Mouse (Mus musculus) bone marrow, adult 2 months (tissue): Measurements from ENCODE around the gene Hoxa13.

Source experiments
- CTCF ChIP-seq: fragments of 200-500 bp; IDR thresholded peaks from 2 replicates; pipeline ENCODE4 v1.5.1; 2011; ENCODE audit warnings: low read length, control low read depth; ENCODE audit not compliant: control insufficient read depth, insufficient read depth
- POLR2A ChIP-seq: fragments of 200-500 bp; IDR thresholded peaks from 2 replicates; pipeline ENCODE4 v1.6.1; 2011; ENCODE audit warnings: low read depth, mild to moderate bottlenecking, control low read depth, low read length, borderline replicate concordance; ENCODE audit not compliant: control insufficient read depth

- TF ChIP-seq CTCF: no peak
- no peak for TF ChIP-seq POLR2A
These were observed 49.1 kb upstream of the Hoxa13 start for GRCm38 (mm10) chr6:52309766-52310165.
